ENCODE assay signal across 8 mouse cellular contexts in the genomic region with DNA sequence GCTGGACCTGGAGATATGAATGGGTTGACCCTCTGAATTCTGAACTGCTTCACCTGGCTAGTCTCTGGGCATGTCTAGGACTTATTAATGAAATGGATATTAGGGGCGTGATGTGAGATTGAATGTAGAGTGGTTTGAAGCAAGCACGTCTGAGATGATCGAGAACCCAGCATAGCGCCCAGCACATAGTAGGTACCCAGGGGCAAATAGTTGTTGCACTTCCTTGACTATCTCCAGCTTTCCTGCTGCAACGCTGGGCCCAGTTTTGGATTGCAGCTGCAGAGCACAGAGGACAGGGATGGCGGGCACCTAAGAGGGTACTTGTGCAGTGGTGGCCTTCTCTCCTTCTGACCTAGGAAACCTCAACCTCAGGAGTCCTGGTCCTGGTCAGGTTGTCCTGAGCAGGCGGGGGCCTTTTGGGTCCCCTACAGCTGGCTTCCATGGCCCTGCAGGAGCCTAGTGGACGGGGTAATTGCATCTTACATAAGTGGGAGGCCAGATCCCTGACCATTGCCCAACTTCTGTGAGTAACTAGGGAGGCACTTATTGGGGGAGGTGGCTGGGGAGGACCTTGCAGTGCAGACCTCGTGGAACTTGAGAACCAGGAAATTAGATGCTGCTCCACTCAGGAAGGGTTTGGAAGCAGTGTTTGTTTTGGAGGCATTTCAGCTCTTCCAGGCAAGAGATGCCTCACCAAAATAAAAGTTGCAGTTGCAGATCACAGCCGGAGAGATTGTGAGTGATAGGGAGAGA. TPM values are rescaled to one million over a fixed set of nuclear protein-coding genes. Genes with fewer than 3 reads are reported as not detected.
A peak's percentile ranks its signal among the peaks of the same experiment; 100 is the strongest.
DNase-seq lines count a peak whose midpoint lies in the region; ATAC-seq and TF ChIP-seq lines count a peak whose summit lies in the region.

No protein-coding gene starts in this region.

- in situ Hi-C loops in Patski (cut with MboI; ENCODE audit: low pct_unique_long_range_greater_than_20kb), result no loop called here

- TF ChIP-seq CTCF in Patski (IDR thresholded peaks at IDR 0.05), result no peak

- POLR2A ChIA-PET in Patski (lab: Charles Lee), result interaction anchor here (0.7 to 1.9 kb wide), 2 partner anchors 9 to 657 kb away, joined by 3 to 9 read pairs; no protein-coding TSS in a partner anchor

- peak; percentile 94 for DNase-seq in 3T3-L1 (ENCODE audit: low read depth, low spot score)
- DNase-seq in Patski (ENCODE audit: low read depth, low spot score), result peak; percentile 48
- DNase-seq in kidney, adult 8-10 months, result peak; percentile 72 to 84
- peak; percentile 76 for DNase-seq in lung, postnatal 10 days
- DNase-seq in B cell, adult 2 months, result no peak
- DNase-seq in cerebellum, postnatal 4 days (ENCODE audit: low spot score in 2 of 2), result no peak
- DNase-seq in left cerebral cortex, adult 18-20 months (ENCODE audit: low spot score in 2 of 2), result no peak

- CTCF ChIA-PET in Patski (lab: Charles Lee), result interaction anchor here (0.8 kb wide), 1 partner anchor 19 kb away, joined by 3 read pairs; no protein-coding TSS in a partner anchor

- H3K27me3 ChIP-seq in Patski, result no peaks in the 10 kb centered on the region

- peak; percentile 26 for ATAC-seq in Patski
- 0 out of 2 replicates have a peak, but pooled peaks have one; percentile 10 for ATAC-seq in granulocyte monocyte progenitor cell, adult 5-6 weeks (replicated peaks; ENCODE audit: poor library complexity, severe bottlenecking)

RNA-seq across cellular contexts. Expression of gene Map2k3, which starts 1.5 kb away (rescaled TPM):
- polyA plus RNA-seq in Patski (2021), result 54.6 TPM
- 47.0 and 51.2 TPM in 2 replicates for total RNA-seq in granulocyte monocyte progenitor cell, adult 5-6 weeks (2014; fragmentation: Nextera tagmentation)
- 13.5 and 17.0 TPM in 2 replicates for total RNA-seq in granulocyte monocyte progenitor cell, adult 5-6 weeks (2017)
- 10 to 100 TPM; 20.5 to 21.4 TPM for total RNA-seq in left cerebral cortex, adult 18-20 months (2021)

RNA-seq across cellular contexts. Expression of gene Natd1, which starts 18.8 kb away (rescaled TPM):
- 23.1 TPM for polyA plus RNA-seq in Patski (2021)
- 1.6 and 4.7 TPM in 2 replicates for total RNA-seq in granulocyte monocyte progenitor cell, adult 5-6 weeks (2014; fragmentation: Nextera tagmentation)
- 1.3 and 2.1 TPM in 2 replicates for total RNA-seq in granulocyte monocyte progenitor cell, adult 5-6 weeks (2017)
- total RNA-seq in left cerebral cortex, adult 18-20 months (2021), result 10 to 100 TPM; 11.4 to 12.3 TPM

RNA-seq across cellular contexts. Expression of gene Tmem11, which starts 54.3 kb away (rescaled TPM):
- polyA plus RNA-seq in Patski (2021), result 47.5 TPM
- 31.5 and 35.4 TPM in 2 replicates for total RNA-seq in granulocyte monocyte progenitor cell, adult 5-6 weeks (2014; fragmentation: Nextera tagmentation)
- total RNA-seq in granulocyte monocyte progenitor cell, adult 5-6 weeks (2017), result 67.1 and 72.3 TPM in 2 replicates
- 10 to 100 TPM; 28.1 to 29.7 TPM for total RNA-seq in left cerebral cortex, adult 18-20 months (2021)

Comparison
In these comparisons a context has a peak if more than half of its experiments do, and no peak if none do; other contexts are left out.
1. DNase-seq: peak in 3T3-L1 (single experiment), Patski (single experiment), kidney, adult 8-10 months (2 of 2) and lung, postnatal 10 days (single experiment); none in B cell, adult 2 months (0 of 2), cerebellum, postnatal 4 days (0 of 2) and left cerebral cortex, adult 18-20 months (0 of 2).